Mouse (Mus musculus) embryo, embryonic 10.5 days (tissue): ENCODE results near the gene Meiob.

ENCODE experiments used
- DNase-seq: peaks from one replicate; pipeline ENCODE4 v3.0.0-alpha.2; 2015; ENCODE audit warnings: low spot score

The Meiob gene

DNA sequence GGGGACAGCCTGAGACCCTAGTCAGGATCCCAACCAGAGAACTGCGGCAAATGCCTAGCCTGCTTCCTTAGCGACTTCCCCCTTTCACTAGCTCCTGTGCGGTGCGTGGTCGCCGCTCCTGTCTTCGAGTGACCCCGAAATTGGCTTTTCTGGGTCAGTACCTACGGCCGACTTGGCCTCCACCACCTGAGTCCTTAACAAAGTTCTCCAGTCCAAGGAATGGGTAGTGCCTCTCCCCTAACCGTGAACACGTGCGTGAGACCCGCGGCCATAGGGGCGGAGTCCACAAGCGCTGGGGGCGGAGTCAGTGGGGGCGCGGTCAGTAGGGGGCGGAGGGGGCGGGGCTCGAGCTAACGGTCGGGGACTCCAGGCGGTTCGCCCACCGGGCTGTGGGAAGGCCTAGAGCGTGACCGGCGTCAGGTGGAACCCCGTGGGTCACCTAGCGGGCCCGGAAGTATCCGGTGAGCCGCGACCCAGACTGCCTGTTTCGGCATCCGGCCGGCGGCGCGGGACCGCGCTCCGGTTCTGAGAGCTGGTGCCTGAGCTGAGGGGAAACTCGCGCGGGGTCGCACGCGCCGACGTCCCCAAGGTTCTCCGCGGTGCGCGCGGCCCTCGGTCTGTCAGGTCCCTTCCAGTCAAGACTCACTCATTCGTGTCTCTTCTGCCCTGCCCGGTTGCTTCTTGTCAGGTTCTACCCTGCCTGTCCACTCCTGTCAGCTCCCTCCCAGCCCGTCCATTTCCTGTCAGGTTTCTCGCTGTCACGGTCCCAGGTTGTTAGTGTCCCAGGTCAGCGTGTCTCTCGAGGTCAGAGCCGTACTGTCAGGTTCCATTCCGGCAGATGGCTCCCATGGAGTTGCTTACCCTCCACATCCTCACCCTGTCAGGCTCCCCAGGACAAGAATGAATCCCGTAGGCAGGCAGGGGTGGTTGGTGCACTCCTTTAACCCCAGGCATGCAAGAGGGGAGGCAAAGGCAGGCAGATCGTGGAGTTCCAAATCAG lies at the start of gene Meiob:
Meiob (plus strand) TSS at position 338 of the 1,000 bp plus-strand sequence.
- DNase-seq: peak; percentile 92

DNA sequence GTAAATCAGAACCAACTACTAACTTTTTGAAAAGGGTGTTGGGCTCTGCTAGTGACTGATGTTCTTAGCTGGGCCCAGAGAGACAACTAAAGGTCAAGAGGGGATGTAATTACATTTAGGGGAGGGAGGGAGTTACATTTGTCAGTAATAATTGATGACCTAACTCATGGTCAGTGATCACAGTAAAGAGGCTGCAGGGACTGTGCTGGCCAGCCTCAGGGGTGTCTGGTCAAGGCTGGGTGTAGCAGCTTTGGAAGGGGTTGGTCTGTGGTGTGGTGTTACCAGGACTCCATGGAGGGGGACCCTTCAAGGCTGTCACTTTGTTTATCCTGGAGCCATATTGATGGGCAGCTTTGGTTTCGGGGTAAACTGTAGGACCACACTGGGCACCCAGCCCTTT lies 46.7 kb upstream of the Meiob start:
- no peak for DNase-seq

DNA sequence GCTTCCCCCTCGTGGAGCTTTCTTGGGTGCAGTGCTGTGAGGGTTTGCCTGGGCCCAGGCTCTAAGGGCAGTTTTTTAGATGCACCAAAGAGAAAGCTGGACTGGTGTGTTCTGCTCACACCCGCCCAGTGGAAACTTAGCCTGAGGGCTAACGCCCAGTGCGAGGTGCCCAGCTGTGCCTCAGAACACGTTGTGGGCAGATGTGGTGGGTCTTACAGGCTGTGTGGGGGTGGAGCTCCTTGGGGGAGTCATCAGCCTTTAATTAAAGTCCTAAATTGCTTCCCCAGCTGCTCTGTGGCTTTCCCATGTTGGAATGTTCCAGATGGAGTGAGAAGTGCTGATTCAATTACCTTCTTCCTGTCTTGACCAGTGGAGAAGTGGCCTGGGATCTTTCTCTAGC lies 43.0 kb upstream of the Meiob start:
- peak; percentile 40 for DNase-seq

DNA sequence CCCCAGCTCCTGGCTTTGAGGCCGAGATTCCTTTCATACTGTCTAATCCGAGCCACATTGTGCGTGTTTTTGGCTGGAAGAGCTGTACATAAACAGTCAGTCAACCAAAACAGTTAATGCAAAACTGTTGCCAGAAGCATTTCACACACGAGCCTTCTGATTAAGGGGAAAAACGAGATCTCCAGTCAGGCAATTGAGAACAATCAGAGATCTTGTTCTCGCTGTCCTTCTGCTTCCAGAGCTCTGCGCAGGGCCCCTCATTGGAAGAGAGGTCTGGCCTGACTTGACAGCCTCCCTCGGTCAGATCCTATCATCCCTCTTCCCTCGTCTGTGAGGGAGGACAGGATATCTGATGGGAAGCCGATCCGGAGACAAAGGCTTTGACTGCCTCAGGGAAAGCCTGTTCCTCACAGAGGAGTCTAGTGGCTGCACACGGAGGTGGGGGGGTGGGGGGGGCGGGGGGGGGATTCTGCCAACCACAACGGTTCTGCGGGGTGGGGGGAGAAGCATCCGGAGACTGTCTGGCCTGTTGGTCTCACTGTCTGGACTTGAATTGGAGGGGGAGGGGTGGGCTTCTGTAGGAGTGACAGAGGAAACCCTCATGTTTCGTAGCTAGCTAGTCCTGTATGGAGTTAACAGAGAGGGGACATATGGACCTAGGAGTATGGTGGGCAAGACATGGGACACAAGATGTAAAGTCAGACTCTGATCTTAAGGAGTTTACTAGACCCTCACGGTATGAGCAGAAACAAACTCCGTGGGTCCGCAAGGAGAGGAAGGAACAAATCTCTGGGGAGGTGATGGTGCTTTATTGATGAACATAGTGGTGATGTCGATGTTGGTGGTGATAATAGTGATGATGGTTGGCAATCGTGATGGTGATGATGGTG lies 38.8 kb upstream of the Meiob start:
- peak; percentile 32 for DNase-seq

DNA sequence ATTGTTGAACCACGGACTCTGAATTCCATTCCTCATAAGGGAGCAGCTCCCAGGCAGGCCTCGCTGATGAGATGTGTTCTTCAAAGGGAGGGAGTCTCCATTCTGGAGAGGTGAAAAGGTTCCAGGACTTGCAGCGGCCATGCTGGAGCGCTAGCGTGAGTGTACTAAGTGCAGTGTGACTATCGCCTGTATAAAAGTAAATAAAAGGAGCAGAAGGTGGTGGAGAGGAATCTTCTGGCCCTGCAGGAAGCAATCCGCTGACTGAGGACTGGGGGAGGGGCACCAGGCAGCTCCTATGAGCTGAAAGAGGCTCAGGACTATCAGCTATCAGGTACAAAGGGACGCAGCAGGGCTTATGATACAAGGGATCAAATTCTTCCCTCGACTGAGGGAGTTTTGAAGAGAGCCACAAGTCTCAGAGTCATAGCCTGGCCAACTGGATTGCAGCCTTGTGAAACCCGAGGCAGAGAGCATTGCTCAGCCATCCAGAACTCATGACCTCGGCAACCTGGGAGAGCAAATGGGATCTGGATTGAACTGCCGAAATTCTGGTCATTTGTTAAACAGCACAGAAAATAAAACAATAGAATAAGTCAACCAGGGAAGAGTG lies 37.7 kb upstream of the Meiob start:
- DNase-seq: no peak

DNA sequence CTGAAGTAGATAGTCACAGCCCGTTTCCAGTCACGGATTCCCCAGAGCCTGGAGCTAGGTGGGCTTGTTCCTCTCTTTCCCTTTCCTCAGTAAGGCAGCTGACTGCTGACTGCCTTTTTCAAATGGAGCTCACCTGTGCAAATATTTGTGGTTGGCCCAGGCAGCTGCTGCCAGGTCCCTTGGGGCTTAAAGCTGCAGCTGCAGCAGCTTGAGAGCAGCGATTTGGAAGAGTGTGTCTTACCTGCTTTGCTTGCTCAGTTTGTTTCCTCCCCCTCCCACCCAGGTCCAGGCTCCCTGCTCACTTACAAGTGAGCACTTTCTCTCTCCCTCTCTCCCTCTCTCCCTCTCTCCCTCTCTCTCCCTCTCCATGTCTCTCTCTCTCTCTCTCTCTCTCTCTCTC lies 34.9 kb upstream of the Meiob start:
- no peak for DNase-seq

DNA sequence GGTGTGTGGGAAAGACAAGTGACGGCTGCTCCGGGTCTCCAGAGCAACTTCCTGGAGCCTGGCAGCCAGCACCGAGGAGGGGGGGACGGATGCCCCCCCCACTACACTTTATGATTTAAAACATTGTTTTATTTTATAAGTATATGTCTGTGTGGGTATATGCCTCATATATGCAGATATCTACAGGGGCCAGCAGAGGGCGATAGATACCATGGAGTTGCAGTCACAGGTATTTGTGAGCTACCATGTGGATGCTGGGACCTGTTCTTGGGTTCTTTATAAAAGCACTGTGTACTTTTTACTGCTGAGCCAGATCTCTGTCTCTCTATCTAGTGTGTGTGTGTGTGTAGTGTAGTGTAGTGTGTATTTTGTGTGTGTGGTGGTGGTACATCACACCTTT lies 30.8 kb upstream of the Meiob start:
- DNase-seq: no peak

DNA sequence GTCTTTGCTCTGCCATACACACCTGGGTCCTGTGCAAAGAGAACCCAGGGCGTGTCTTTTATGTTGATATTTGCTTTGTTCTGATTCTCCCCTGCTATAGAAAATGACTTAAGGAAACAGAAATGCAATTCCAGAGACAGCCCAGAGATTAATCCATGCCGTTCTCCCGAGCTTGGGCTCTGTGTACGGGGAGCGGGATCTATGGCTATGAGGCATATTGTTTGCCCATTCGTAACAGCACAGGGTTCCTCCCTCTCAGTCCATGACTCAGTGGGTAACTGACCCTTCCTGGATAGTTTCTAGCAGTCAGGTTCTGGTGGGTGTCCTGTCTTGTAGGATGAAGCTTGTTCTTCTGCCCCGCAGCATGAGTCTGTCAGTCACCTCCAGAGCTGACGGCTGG lies 28.9 kb upstream of the Meiob start:
- no peak for DNase-seq

DNA sequence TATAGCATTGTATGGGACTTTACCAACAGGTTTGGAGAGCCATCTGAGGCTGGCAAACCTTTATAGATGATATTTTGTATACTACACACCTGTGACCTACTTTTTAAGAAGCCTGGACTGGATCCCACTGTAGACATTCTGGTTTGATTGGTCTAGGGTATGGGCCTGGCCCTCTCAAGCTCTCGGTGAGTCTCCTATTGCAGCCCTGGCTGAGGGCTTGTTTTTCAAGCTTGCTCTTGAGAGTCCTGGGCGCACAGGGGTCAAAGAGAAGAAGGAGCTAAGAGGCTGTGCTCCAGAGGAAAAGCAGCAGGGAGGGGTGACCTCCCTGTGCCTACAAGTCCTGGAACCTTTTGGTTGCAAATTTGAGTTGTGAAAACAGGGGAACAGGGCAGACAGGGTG lies 27.0 kb upstream of the Meiob start:
- no peak for DNase-seq

DNA sequence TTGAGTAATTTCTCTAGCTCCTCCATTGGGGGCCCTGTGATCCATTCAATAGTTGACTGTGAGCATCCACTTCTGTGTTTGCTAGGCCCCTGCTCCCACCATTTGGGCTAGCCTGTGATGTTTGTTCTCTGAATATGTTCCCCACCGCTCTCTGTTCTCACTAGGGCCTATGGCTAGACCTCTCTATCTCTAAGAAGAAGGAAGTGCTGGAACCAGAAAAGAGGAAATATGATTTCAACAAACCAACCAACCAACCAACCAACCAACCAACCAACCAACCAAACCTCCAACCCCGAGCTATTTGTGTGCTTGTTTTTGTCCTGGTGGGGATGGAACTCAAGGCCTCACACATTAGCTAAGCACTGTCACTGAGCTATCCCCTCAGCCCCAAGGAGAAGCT lies 23.3 kb upstream of the Meiob start:
- no peak for DNase-seq

DNA sequence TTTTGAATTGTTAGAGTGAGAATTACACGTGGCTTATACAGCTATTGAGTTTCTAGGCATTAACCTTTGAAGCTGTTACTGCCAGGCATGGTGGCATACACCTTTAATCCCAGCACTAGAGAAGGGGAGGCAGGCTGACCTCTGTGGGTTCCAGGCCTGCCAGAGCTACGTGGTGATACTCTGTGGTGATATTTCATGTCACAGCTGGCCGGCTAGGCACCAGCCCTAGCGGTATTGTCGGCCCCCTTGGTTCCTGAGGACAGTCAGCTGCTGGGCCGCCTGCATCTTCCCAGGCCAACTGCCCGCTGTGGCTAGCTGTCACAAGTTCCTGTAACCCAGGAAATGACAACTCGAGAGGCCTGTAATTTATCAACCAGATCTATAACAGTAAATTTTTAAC lies 11.9 kb upstream of the Meiob start:
- no peak for DNase-seq

DNA sequence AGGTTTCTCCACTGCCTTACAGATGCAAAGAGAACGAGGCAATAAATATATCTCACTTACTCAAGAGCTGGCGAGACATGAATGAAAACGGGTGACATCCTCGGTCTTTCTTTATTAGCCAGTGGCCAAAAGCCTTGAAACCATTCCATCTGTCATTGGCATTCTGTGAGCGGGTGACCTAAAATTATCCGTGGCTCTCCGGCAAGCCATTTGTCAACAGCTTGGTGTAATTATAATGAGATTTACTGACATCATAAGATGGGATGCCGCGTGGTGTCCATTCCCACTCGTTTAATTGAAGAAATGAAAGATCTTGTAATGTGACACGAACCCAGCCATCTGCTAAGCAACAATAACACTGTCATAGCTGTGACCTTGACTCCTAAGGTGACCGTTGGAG lies 9.3 kb upstream of the Meiob start:
- DNase-seq: no peak

DNA sequence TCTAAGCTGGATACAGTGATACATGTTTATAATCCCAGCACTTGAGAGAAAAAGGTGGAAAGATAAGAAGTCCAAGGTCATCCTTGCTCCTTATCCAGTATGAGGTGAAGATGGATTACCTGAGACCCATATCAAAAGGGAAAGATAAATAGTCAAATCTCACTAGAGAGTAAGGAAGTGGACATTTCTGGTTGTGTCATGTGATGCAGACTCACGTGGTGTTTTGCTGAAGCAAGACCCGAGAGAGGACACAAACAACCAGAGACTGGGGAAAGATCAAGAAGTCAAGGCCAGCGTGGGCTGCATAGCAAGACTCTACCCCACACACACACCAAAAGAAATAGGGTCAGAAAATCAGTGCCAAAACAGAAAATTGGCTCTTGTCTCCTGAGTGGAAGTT lies 7.1 kb upstream of the Meiob start:
- no peak for DNase-seq

DNA sequence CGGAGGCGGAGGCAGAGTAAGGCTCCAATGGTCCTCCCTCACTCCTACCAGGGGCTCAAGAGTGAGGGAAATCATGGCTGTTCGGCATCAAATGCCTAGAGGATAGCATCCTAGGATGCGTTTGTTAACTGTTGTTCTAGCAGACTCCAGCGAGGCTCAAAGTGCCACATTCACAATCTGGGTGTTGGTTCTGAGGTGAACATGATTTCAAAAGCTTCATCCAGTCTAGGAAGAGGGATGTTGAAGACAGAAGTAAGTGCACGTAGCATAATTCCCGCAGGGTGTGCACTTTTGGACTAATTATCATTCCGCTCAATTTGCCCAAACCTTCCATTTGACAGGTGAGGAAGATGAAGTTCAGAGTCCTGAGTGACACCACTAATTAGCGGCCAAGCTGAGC lies 5.9 kb upstream of the Meiob start:
- DNase-seq: no peak

DNA sequence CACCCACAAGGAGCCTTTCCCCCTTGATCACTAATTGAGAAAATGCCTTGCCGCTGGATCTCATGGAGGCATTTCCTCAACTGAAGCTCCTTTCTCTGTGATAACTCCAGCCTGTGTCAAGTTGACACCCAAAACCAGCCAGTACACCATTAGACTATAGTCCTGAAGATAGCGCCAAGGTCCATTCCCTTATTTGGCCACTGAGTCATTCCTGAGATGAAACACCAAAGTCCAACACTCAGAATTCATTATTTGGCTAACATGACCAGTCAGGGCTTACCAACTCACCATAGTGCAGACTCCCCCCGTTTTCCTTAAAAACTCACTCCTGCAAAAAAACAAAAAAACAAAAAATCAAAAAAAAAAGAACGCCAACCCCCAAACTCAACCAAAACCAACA lies 4.6 kb upstream of the Meiob start:
- DNase-seq: no peak

DNA sequence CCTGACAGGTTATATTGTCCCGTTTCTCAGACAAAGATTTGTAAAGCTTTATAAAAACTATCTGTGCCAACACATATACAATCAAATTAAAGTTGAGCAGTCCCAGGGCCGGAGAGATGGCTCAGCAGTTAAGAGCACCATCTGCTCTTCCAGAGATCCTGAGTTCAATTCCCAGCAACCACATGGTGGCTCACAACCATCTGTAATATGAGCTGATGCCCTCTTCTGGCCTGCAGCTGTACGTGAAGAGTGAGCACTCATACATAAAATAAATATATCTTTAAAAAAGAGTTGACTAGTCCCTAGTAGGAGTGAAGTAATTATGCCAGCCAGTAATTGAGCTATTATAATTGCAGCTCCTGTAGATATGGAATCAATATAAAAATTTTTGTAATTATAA lies 3.6 kb upstream of the Meiob start:
- no peak for DNase-seq

DNA sequence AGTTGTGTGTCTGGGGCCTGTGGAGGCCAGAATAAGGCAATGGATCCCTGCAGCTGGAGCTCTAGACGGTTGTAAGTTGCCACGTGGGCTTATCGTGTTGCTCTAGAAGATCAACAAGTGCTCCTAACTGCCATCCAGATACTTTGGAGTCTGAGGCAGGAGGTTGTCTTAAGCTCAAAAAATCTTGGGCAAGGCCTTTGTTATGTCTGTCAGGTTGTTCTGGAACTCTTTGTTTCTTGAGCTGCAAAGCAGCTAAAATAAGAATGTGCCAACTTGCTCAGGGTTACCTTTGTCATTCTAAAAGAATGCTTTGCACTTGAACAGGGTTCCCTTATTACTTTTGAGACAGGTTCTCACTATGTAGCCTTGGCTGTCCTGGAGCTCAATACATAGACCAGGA lies 7.1 kb downstream of the Meiob start:
- DNase-seq: no peak

DNA sequence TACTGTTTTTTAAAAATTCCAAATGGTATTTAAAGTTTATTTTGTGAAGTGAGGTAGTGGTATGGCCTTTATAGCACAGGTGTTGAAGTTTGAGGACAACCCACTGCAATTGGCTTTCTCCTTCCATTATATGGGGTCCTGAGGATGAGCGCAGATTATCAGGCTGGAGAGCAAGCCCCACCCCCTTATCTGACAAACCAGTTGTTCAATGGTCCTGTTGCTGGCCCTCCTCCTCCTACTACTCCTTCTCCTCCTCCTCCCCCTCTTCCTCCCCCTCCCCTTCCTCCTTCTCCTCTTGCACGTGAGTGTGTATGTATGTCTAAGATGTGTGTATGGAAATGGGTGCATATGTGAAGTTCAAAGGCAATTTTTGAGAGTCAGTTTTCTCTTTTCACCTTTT lies 8.1 kb downstream of the Meiob start:
- DNase-seq: no peak

DNA sequence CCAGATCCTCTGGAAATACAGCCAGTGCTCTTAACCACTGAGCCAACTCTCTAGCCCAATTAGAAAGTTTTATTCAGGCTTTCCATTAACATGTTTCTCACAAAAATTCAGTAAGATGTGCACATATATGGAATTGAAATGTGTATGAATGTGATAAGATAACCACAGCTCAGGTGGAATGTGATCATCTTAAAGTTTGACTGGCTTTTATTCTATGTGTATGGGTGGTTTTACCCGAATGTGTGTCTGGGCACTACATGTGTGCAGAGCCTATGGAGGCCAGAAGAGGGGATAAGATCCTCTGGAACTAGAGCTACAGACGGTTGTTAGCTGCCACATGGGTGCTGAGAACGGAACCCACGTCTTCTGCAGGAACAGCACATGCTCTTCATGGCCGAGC lies 11.2 kb downstream of the Meiob start:
- no peak for DNase-seq

DNA sequence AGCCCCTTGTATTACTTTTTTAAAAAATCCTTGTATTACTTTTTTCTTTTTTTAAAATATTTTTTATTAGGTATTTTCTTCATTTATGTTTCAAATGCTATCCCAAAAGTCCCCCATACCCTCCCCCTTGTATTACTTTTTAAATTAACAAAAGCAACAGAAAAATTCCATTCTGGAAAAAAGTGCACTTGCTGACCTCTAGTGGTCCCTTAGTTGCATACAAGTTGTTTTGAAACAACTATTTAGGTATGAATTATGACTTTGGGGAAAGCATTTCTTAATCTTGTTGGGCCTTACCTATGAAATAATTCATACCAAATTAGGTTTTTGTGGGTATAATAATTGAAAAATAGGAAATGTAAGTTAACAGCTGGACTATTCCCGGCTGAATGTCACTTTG lies 13.4 kb downstream of the Meiob start:
- peak; percentile 47 for DNase-seq

DNA sequence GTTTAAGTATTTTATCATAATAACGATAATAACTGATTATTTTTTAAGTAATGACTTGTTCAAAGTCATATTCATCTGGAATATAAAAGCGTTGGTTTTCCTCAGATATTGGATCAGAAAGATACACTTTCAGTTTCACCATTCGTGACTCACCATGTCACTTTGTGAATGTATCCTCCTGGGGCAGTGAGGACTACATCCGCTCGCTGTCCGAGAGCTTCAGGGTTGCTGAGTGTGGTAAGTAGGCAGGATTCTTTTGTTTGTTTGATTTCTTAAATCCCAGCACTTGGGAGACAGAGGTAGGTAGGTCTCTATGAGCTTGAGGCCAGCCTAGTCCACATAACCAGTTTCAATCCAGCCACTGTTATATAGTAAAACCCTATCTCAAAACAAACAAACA lies 14.1 kb downstream of the Meiob start:
- DNase-seq: no peak

DNA sequence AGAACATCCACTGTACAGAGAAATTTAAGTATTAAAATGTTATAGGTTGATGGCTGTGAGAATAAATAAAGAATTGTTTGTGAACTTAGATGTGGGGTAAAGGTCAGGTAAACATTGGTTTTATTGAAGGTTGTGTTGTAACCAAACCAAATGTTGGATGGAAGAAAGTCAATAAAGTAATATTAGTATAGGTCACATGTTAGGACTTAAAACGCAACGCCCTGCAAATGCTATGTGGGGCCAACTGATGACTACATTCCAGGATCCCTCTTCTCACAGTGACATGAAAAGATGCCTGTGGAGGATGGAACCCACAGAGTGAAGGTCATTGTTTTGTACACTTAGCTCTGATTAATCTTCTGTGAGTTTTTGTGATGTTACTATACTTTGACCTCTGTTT lies 15.4 kb downstream of the Meiob start:
- DNase-seq: no peak
